Mouse (Mus musculus) embryonic facial prominence, embryonic 14.5 days (tissue): ENCODE measurements around the gene Sec61g. TPM values are rescaled to one million over a fixed set of nuclear protein-coding genes. Genes with fewer than 3 reads are reported as not detected.
A peak's percentile ranks its signal among the peaks of the same experiment; 100 is the strongest.

ENCODE experiments used
- ATAC-seq: fragments of 200-750 bp; cut with Nextera tagmentation; 2 replicates; pipeline ENCODE4 v1.8.0; 2017; ENCODE audit warnings: low read depth, moderate number of reproducible peaks, moderate TSS enrichment
- DNase-seq: peaks from one replicate; pipeline ENCODE4 v3.0.0-alpha.2; 2015; ENCODE audit warnings: low spot score
- H3K27ac ChIP-seq: fragments of 300-500 bp; sonication (generic); replicated peaks from 2 replicates; pipeline ENCODE4 v1.5.1; 2014; ENCODE audit warnings: low read depth, mild to moderate bottlenecking, low read length, moderate library complexity
- H3K27me3 ChIP-seq: fragments of 300-500 bp; sonication (generic); replicated peaks from 2 replicates; pipeline ENCODE4 v1.6.1; 2014; ENCODE audit warnings: low read length; ENCODE audit not compliant: control insufficient read depth, insufficient read depth
- H3K36me3 ChIP-seq: fragments of 300-500 bp; sonication (generic); 2 replicates; pipeline ENCODE4 v1.6.1; 2014; ENCODE audit warnings: low read length, mixed read lengths; ENCODE audit not compliant: control insufficient read depth, insufficient read depth
- H3K4me1 ChIP-seq: fragments of 300-500 bp; sonication (generic); 2 replicates; pipeline ENCODE4 v1.6.1; 2014; ENCODE audit warnings: antibody characterized with exemption, low read length; ENCODE audit not compliant: control insufficient read depth, insufficient read depth
- H3K4me2 ChIP-seq: fragments of 300-500 bp; sonication (generic); 2 replicates; pipeline ENCODE4 v1.6.1; 2014; ENCODE audit warnings: low read depth, mild to moderate bottlenecking, low read length, moderate library complexity, mixed read lengths
- H3K4me3 ChIP-seq: fragments of 300-500 bp; sonication (generic); 2 replicates; pipeline ENCODE4 v1.5.1; 2014; ENCODE audit warnings: low read depth, mild to moderate bottlenecking, low read length
- H3K9ac ChIP-seq: fragments of 300-500 bp; sonication (generic); 2 replicates; pipeline ENCODE4 v1.6.1; 2014; ENCODE audit warnings: low read depth, mild to moderate bottlenecking, low read length, moderate library complexity, mixed read lengths
- H3K9me3 ChIP-seq: fragments of 300-500 bp; sonication (generic); 2 replicates; pipeline ENCODE4 v1.6.1; 2016; ENCODE audit warnings: low read length; ENCODE audit not compliant: control insufficient read depth
- WGBS: fragments of 180-500 bp; shearing (Covaris S2); extraction: QIAGEN DNeasy Blood & Tissue Kit; methylation state at CpG from one replicate; pipeline ENCODE4 v1.1.7; 2014; 5-methylcytosine and 5-hydroxymethylcytosine counted together
- polyA plus RNA-seq: library from polyadenylated mRNA; unstranded; fragments of >200 nt; fragmentation: Nextera tagmentation; extraction: Ambion mirVana; gene quantifications from 2 replicates; pipeline ENCODE4 v1.2.1, GENCODE M21; 2014

Gene Sec61g
- polyA plus RNA-seq, 1 experiment from 2014 or later: 40.4 TPM

- Histone ChIP-seq H3K4me1 (peaks cover 10% of the 10 kb centered on the region), H3K9me3 (no peaks in the 10 kb centered on the region), H3K4me2 (no peak overlapping the region), H3K9ac (no peak overlapping the region), H3K36me3 (peaks cover 53% of the 10 kb centered on the region), H3K27me3 (no peaks in the 10 kb centered on the region), H3K27ac (no peak overlapping the region), H3K4me3 (no peak overlapping the region)
- no peak for ATAC-seq
- 93% methylated on average over 3 of the region's 3 CpGs for WGBS
- DNase-seq: no peak
Observed at GRCm38 (mm10) chr11:16502744-16503143, 5.5 kb downstream of the Sec61g start.

- no peak overlapping the region for H3K4me3 ChIP-seq
- peaks cover 32% of the 10 kb centered on the region for H3K36me3 ChIP-seq
- no peak overlapping the region for H3K27ac ChIP-seq
- ATAC-seq (no peak), DNase-seq (peak; percentile 7)
- H3K4me2 ChIP-seq: no peak overlapping the region
- no peaks in the 10 kb centered on the region for H3K9me3 ChIP-seq
- H3K9ac ChIP-seq: no peak overlapping the region
- 38% methylated on average over 1 of the region's 1 CpGs for WGBS
- H3K4me1 ChIP-seq: no peaks in the 10 kb centered on the region
- H3K27me3 ChIP-seq: no peaks in the 10 kb centered on the region
Observed at GRCm38 (mm10) chr11:16498756-16499680, 9.3 kb downstream of the Sec61g start.

Other genes with a start within 250 kb of the Sec61g start
- gene Egfr, start 243.7 kb upstream of the Sec61g start, polyA plus RNA-seq: 25.4 and 27.0 TPM in 2 replicates